Mouse (Mus musculus) neural tube, embryonic 10.5 days (tissue): ENCODE measurements around the gene Atrip.

Source experiments
- DNase-seq: peaks from one replicate; pipeline ENCODE4 v3.0.0-alpha.2; 2017; ENCODE audit warnings: low spot score; ENCODE audit errors: extremely low spot score

The Atrip gene

GRCm38 (mm10) chr9:109039681-109040080 is 34.2 kb downstream of the Atrip start:
- no peak for DNase-seq

GRCm38 (mm10) chr9:109038901-109039364 is 35.0 kb downstream of the Atrip start:
- no peak for DNase-seq

GRCm38 (mm10) chr9:109038086-109038895 is 35.6 kb downstream of the Atrip start, which contains the start of gene Shisa5:
Gene Shisa5 (plus strand): TSS chr9:109038565.
- peak; percentile 80 for DNase-seq

- no peak for DNase-seq
These were observed 41.5 kb downstream of the Atrip start for GRCm38 (mm10) chr9:109032435-109032834.

DNA sequence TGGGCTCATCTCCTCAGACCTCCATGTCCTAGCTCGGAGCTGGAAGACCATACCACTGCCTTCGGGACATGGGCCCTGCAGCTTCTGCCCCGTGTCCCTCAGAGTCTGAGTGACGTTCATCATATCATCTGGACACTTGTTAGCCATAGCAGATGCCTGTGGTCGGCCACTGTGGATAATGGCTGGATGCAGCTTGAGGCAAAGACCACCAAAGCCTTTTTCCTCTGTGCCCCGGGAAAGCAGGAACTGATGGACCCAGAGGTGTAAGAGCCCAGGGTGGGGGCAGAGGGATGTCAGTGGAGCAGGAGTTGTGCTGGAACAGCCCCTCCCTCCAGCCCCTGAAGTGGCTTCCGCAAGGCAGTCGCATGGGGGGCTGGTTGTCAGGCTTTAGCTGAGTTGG is 42.2 kb downstream of the Atrip start:
- DNase-seq: no peak

GRCm38 (mm10) chr9:109031001-109031400 is 42.9 kb downstream of the Atrip start:
- DNase-seq: no peak

GRCm38 (mm10) chr9:109030312-109030711 is 43.6 kb downstream of the Atrip start:
- DNase-seq: no peak

GRCm38 (mm10) chr9:109028919-109029318 is 45.0 kb downstream of the Atrip start:
- no peak for DNase-seq

GRCm38 (mm10) chr9:109028421-109028820 is 45.5 kb downstream of the Atrip start:
- DNase-seq: no peak

GRCm38 (mm10) chr9:109027521-109027920 is 46.4 kb downstream of the Atrip start:
- DNase-seq: no peak

DNA sequence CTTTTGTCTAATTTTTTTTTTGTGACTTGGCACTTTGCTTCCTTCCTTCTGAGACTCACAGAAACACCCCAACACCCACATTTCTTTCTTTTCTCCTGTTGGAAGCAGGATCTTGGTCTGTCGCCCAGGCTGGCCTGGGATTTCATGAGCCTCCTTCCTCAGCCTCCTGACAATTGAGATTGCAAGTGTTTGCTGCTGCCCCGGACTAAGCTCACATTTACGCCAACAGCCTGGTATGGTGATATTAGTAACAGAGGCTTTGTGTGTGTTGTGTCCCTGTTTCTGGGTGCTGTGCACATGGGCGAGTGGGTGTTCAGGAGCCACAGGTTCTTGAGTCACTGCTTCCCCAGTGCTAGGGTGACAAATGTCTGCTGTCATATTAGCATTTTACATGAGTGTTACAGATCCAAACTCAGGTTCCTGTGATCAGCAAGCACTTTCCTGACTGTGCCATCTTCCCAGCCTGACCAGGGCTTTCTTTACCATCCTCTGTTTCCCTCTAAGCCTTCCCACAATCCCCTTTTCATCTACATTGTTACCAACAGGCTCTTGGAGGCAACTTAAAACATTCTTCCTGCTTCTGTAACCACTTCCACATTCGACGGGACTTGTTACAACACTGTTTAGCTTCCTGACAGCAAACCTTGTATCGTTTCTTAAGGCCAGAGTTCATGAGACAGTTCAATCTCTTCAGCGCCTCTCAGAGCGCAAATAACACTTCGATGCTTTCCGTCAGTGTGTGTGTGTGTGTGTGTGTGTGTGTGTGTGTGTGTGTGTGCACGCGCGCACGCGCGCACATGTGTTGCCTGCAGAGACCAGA is 50.8 kb downstream of the Atrip start:
- no peak for DNase-seq

GRCm38 (mm10) chr9:109021428-109021827 is 52.5 kb downstream of the Atrip start:
- DNase-seq: no peak

DNA sequence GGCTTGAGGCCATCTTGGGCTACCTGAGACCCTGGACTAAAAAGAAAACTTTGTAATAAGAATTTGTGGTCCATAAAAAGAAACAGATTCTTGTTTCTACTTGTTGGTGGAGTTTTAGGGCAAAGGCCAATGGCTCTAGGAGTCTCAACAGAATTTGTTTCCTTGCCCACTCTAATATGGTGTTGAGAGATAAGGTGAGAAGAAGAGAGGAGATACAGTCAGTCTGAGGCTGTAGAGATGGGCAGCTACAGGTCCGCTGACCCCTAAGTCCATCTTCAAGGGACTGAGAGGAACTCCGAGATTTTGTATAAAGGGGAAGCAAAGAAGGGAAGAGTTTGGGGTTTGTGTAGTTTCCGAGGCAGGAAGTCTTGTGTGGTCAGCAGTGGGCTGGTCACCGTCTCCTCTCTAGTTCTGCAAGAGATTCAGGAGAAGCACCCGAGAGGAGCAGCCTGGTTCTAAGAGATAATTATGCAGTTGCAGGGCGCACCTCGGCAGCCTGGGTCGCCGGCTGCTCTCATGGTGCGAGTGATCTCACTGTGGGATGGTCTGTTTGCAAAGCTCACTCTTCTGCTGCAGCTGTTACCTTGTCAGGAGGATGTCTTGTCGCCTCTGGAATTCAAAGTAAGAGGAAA is 56.8 kb downstream of the Atrip start:
- DNase-seq: no peak

DNA sequence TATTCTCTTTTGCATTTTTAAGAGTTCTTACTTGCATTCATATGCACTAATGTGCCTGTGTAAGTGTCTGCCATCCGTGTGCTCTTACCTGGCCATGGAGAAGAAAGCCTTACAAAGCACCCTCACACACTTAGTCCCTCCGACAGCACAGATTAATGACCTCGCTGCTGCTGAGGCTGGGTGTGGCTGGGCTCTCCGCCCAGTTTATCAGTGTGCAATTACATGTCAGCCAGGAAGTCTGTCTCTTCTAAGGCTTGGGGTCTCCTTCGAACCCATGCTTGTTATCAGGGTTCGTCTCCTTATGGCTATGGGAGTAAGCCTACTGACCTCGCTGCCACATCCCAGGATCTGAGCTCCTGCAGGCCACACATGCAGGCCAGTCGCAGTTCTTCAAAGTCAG is 58.5 kb downstream of the Atrip start:
- DNase-seq: no peak

DNA sequence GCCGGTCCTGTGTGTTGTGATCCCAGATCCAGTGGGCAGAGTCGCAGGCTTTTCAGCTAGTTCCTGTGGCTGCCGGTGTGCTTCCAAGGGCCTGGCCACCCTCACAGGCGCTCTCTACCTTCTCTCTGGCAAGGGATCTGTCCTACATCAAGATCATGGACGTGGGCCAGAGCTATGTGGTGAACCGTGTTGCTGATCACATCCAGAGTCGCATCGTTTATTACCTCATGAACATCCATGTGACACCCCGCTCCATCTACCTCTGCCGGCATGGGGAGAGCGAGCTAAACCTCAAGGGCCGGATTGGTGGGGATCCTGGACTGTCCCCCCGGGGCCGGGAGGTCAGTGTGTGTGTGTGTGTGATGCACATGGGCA is 63.6 kb downstream of the Atrip start:
- no peak for DNase-seq

GRCm38 (mm10) chr9:109009636-109010315 is 64.1 kb downstream of the Atrip start:
- no peak for DNase-seq

- no peak for DNase-seq
These were observed 64.8 kb downstream of the Atrip start for GRCm38 (mm10) chr9:109008994-109009635.

- no peak for DNase-seq
These were observed 65.8 kb downstream of the Atrip start for GRCm38 (mm10) chr9:109008081-109008480.
